Mouse (Mus musculus): ENCODE results near the gene Etv3. TPM values are rescaled to one million over a fixed set of nuclear protein-coding genes. Genes with fewer than 3 reads are reported as not detected.

The Etv3 gene
- polyA plus RNA-seq, 1 experiment from 2014 or later: 27.7 TPM

GRCm38 (mm10) chr3:87504330-87504729, 20.9 kb upstream of the Etv3 start:
- Histone ChIP-seq H3K4me1 (peaks cover 10% of the 10 kb centered on the region; the same call in 1 of the 2 replicates), H3K4me3 (no peak overlapping the region), H3K27me3 (peaks cover 7% of the 10 kb centered on the region; the same call in 1 of the 2 replicates), H3K9ac (no peak overlapping the region), H3K27ac (no peak overlapping the region), H3K4me2 (no peak overlapping the region), H3K9me3 (no peaks in the 10 kb centered on the region), H3K36me3 (no peaks in the 10 kb centered on the region)
- no peak for ATAC-seq (ENCODE audit: insufficient number of reproducible peaks, low FRiP score, low TSS enrichment, low read depth)
- WGBS: 28% methylated on average over 7 of the region's 7 CpGs

GRCm38 (mm10) chr3:87504749-87505425, 20.3 kb upstream of the Etv3 start:
- ATAC-seq (ENCODE audit: insufficient number of reproducible peaks, low FRiP score, low TSS enrichment, low read depth): no peak
- 51% methylated on average over 4 of the region's 4 CpGs for WGBS
- no peak overlapping the region for H3K4me3 ChIP-seq

DNA sequence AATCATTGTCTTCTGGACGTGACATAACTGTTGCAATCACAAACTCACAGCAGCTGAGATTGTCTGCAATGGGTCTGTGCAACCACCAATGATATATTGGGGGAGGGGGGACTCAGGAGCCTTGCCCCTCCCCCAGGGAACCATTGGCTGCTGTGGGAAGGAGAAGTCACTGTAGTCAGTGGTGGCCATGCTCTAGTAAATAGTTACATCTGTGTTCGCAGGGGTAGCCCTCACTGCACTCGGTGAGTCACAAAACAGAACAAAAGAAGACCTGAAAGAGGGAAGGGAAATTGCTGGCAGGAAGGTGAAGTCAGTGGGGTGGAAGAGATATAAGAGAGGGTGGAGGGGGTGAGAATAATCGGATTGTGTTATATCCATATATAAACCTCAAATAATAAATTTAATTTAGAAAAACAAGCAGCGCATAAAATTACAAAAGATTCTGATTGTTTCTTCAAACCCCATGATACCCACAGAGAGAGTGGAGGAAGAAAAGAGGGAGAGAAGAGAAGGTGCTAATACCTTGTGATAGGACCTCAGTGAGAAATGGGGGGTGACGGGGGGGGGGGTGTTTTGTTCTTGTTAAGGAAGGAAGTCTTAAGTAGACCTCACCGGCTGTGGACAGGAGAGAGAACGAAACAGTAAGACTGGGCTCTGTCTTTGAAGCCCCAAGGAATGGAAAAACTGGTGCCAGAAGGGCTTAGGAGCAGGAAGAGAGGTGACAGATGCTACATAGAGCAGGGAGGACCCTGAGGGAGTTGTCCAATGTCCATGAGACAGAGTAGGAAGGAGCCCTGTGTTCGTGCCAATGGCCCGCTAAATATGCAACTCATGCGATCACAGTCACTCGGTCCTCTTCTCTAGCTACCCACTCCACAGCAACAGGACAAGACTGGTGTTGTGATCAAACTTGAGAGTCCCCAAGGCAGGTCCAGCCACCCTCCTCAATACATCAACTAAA, 18.5 kb upstream of the Etv3 start:
- peaks cover 7% of the 10 kb centered on the region; the same call in 1 of the 2 replicates for H3K27me3 ChIP-seq
- H3K4me1 ChIP-seq: peaks cover 10% of the 10 kb centered on the region; the same call in 1 of the 2 replicates
- H3K9me3 ChIP-seq: no peaks in the 10 kb centered on the region
- no peak overlapping the region for H3K4me2 ChIP-seq
- H3K9ac ChIP-seq: no peak overlapping the region
- H3K4me3 ChIP-seq: no peak overlapping the region
- no peak for ATAC-seq (ENCODE audit: insufficient number of reproducible peaks, low FRiP score, low TSS enrichment, low read depth)
- H3K27ac ChIP-seq: no peak overlapping the region
- H3K36me3 ChIP-seq: no peaks in the 10 kb centered on the region
- WGBS: 66% methylated on average over 12 of the region's 12 CpGs

More at GRCm38 (mm10) chr3:87504749-87505425, 20.3 kb upstream of the Etv3 start:
- Histone ChIP-seq H3K27me3 (peaks cover 7% of the 10 kb centered on the region; the same call in 1 of the 2 replicates), H3K9me3 (no peaks in the 10 kb centered on the region), H3K9ac (no peak overlapping the region), H3K4me2 (no peak overlapping the region), H3K36me3 (no peaks in the 10 kb centered on the region), H3K27ac (no peak overlapping the region), H3K4me1 (peaks cover 10% of the 10 kb centered on the region; the same call in 1 of the 2 replicates)

DNA sequence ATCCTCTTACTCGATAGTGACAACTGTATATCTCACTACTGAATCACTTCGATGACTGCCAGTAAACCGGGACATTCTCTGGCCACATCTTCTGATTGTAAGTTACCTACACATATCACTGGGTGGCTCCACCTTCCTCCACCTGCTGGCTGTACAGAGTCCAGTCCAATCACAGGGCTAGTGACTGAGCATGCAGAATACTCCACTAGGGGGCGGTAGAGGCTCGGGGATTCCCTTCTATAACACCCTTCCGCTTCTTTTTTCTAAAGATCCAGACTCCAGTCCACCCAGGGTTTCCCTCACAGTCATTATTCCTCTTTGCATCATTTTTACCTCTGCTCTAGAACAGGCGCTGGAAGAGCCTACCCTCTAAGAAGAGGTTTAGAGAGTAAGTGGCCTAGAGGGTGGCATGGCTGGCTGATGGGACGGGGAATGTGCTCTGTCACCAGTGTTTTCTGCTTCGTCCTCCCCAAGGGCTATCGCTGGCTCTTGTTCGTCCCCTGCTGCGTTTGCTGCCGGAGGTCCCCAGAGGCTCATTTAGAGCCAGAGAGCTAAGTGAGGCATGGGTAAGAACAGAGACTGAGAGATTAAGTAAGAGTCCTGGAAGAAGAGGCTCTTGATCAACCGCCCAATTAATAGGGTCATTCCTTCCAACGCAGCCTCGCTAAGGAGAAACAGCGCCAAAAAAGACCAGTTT, 16.9 kb upstream of the Etv3 start:
- Histone ChIP-seq H3K27me3 (no peaks in the 10 kb centered on the region), H3K9ac (peak overlapping the region; percentile 18; the same call in 1 of the 2 replicates), H3K4me1 (peaks cover 14% of the 10 kb centered on the region; the same call in 1 of the 2 replicates), H3K9me3 (no peaks in the 10 kb centered on the region), H3K36me3 (no peaks in the 10 kb centered on the region), H3K4me3 (no peak overlapping the region), H3K27ac (no peak overlapping the region), H3K4me2 (peak overlapping the region; percentile 28)
- ATAC-seq (ENCODE audit: insufficient number of reproducible peaks, low FRiP score, low TSS enrichment, low read depth): no peak; the same call in 1 of the 2 replicates
- 33% methylated on average over 17 of the region's 17 CpGs for WGBS

DNA sequence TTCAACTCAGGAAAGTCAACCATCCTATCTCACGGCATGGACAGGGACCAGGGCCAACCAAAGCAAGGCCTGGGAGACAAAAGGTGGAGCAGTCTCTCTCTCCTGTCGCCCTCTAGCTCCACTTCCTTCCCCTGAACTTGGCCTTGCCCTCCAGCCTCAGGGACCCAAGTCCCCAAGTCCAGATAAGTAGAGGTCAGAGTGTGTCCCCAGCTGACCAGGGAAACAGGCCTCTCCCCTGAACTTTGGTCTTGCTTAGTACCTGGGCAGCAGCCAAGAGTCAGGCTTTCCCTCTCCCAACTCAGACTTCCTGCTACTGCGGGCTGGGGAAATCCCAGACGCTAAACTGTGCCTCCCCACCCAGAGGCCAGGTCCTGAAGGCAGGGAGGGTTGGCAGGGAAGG, 16.1 kb upstream of the Etv3 start:
- 33% methylated on average over 4 of the region's 4 CpGs for WGBS
- H3K9ac ChIP-seq: no peak overlapping the region
- peaks cover 14% of the 10 kb centered on the region; the same call in 1 of the 2 replicates for H3K4me1 ChIP-seq
- H3K9me3 ChIP-seq: no peaks in the 10 kb centered on the region
- ATAC-seq (ENCODE audit: insufficient number of reproducible peaks, low FRiP score, low TSS enrichment, low read depth): no peak
- no peak overlapping the region for H3K27ac ChIP-seq
- no peaks in the 10 kb centered on the region for H3K36me3 ChIP-seq
- H3K4me2 ChIP-seq: no peak overlapping the region
- H3K4me3 ChIP-seq: no peak overlapping the region
- H3K27me3 ChIP-seq: no peaks in the 10 kb centered on the region

DNA sequence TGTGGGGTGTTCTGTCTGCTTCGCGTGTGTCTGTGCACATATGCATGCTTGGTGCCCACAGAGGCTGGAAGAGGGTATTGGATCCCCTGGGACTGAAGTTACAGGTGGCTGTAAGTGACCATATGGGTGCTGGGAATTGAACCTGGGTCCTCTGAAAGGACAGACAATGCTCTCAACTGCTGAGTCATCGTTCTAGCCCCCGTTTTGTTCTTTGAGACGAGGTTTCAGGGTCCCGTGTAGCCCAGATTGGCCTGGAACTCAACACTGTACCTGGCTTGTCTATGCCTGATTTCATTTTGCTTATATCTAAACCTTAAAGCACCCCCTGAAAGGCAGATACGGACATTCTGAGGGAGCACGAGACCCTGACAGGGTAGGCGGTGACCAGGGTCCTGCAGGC, 14.4 kb upstream of the Etv3 start:
- no peak for ATAC-seq (ENCODE audit: insufficient number of reproducible peaks, low FRiP score, low TSS enrichment, low read depth)
- Histone ChIP-seq H3K4me2 (no peak overlapping the region), H3K9ac (no peak overlapping the region), H3K4me1 (peaks cover 14% of the 10 kb centered on the region; the same call in 1 of the 2 replicates), H3K9me3 (no peaks in the 10 kb centered on the region), H3K27me3 (no peaks in the 10 kb centered on the region), H3K27ac (no peak overlapping the region), H3K36me3 (no peaks in the 10 kb centered on the region), H3K4me3 (no peak overlapping the region)
- 87% methylated on average over 9 of the region's 9 CpGs for WGBS

DNA sequence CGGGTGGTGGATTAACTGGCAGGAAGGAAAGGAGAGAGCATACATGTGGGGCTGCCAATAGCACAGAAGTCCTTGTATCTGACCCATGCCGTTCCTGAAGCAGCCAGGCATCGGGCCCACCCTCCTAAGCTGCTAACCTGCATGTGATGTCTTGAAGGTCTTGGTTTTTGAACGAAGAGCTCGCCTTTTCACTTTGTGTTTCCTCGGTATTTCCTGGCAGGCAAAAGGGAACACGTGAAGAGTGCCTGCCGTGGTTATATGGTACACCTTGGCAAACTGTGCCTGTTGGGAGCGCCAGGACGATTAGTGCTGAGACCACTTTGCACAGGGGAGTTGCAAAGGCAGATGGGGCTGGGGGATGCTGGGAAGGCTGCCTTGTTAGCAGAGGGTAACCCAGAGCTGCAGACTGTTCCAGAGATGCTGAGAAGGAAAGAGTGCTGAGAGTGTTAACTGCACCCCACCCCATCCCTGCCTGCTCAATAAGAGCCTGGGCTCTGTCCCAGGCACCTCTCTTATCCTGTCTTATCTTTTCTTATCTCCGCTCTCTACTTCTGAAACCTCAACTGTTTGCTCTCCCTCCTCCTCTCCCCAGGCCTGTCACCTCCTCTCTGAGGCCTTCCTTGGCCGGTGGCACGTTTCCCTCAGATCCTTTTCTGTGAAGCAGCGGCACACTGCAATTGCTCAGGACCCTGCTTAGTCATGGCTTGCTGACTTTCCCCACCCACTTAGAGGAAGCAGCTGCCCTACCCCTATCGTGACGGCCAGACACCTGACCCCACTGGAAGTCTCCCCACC, 13.0 kb upstream of the Etv3 start:
- Histone ChIP-seq H3K4me2 (no peak overlapping the region), H3K9me3 (no peaks in the 10 kb centered on the region), H3K27me3 (no peaks in the 10 kb centered on the region), H3K36me3 (no peaks in the 10 kb centered on the region), H3K9ac (no peak overlapping the region), H3K4me1 (peaks cover 14% of the 10 kb centered on the region; the same call in 1 of the 2 replicates), H3K4me3 (no peak overlapping the region), H3K27ac (no peak overlapping the region)
- 41% methylated on average over 16 of the region's 16 CpGs for WGBS
- no peak for ATAC-seq (ENCODE audit: insufficient number of reproducible peaks, low FRiP score, low TSS enrichment, low read depth)

GRCm38 (mm10) chr3:87515567-87516081, 9.6 kb upstream of the Etv3 start:
- Histone ChIP-seq H3K4me1 (0 out of 2 replicates have a peak, but pooled peaks cover 3% of the 10 kb centered on the region), H3K4me2 (no peak overlapping the region), H3K9ac (no peak overlapping the region), H3K36me3 (no peaks in the 10 kb centered on the region), H3K27ac (no peak overlapping the region), H3K27me3 (no peaks in the 10 kb centered on the region), H3K9me3 (no peaks in the 10 kb centered on the region), H3K4me3 (no peak overlapping the region)
- 59% methylated on average over 13 of the region's 13 CpGs for WGBS
- ATAC-seq (ENCODE audit: insufficient number of reproducible peaks, low FRiP score, low TSS enrichment, low read depth): no peak

DNA sequence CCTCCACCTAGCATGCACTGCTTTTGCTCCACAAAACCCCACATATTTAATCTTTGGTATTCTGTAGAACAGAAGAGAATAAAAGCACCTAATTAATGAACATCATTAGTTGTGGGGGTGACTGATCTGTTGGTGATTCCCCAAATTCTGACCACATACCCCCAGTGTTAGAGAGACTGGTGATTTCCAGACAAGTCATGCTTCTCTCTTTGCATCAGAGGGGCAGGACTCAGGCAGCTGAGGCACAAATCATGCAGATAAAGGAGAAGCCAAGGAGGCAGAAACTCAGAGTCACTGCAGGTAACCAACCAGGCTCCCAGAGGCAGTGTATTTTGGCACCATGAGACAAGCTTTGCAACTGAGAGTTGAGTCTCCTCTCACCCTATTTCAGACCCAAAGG, 6.8 kb upstream of the Etv3 start:
- Histone ChIP-seq H3K27ac (peak overlapping the region; percentile 43), H3K4me3 (no peak overlapping the region), H3K4me1 (no peaks in the 10 kb centered on the region), H3K27me3 (no peaks in the 10 kb centered on the region), H3K9me3 (no peaks in the 10 kb centered on the region), H3K4me2 (no peak overlapping the region), H3K36me3 (no peaks in the 10 kb centered on the region), H3K9ac (no peak overlapping the region)
- no peak for ATAC-seq (ENCODE audit: insufficient number of reproducible peaks, low FRiP score, low TSS enrichment, low read depth)

- H3K4me1 ChIP-seq: peaks cover 4% of the 10 kb centered on the region
- ATAC-seq (ENCODE audit: insufficient number of reproducible peaks, low FRiP score, low TSS enrichment, low read depth): no peak
- no peak overlapping the region for H3K4me3 ChIP-seq
- H3K27me3 ChIP-seq: no peaks in the 10 kb centered on the region
- H3K4me2 ChIP-seq: no peak overlapping the region
- H3K9ac ChIP-seq: no peak overlapping the region
- no peak overlapping the region for H3K27ac ChIP-seq
- 75% methylated on average over 4 of the region's 4 CpGs for WGBS
- no peaks in the 10 kb centered on the region for H3K9me3 ChIP-seq
- H3K36me3 ChIP-seq: no peaks in the 10 kb centered on the region
Observed at GRCm38 (mm10) chr3:87521126-87521525, 4.1 kb upstream of the Etv3 start.

DNA sequence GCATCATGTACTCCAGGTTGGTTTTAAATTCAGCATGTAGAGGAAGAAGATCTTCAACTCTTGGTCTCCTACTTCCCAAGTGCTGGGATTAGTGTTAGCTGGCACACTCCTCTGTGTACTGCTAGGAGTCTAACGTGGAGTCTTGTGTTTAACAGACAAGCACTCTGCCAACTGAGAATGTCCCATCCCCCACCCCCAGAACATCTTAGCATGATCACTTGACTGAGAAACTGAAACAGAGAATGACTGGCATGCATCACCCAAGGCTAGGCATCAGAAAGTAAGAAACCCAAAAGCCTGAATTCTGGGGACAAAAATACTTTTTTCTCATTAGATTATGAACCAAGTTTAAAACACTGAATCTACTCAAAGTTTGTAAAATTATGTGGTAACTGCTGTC, 3.4 kb upstream of the Etv3 start:
- H3K4me3 ChIP-seq: no peak overlapping the region
- no peak overlapping the region for H3K27ac ChIP-seq
- H3K9me3 ChIP-seq: no peaks in the 10 kb centered on the region
- peaks cover 12% of the 10 kb centered on the region for H3K4me1 ChIP-seq
- no peak overlapping the region for H3K4me2 ChIP-seq
- ATAC-seq (ENCODE audit: insufficient number of reproducible peaks, low FRiP score, low TSS enrichment, low read depth): no peak
- H3K9ac ChIP-seq: no peak overlapping the region
- no peaks in the 10 kb centered on the region for H3K36me3 ChIP-seq
- 36% methylated on average over 1 of the region's 1 CpGs for WGBS
- H3K27me3 ChIP-seq: no peaks in the 10 kb centered on the region
